Mouse (Mus musculus) forebrain, embryonic 13.5 days (tissue): ENCODE measurements at regions not wholly inside any gene's neighbourhood (a gene's known extent, or its start where the extent isn't known, plus 50 kb on each side); places are given as distances from the start of the nearest gene placed in this dataset.

Experiments
- ATAC-seq: fragments of 200-750 bp; cut with Nextera tagmentation; 2 replicates; pipeline ENCODE4 v1.8.0; 2017
- H3K27ac ChIP-seq: fragments of 300-500 bp; sonication (generic); 2 replicates; pipeline ENCODE4 v1.5.1; 2015; ENCODE audit warnings: inconsistent platforms, mild to moderate bottlenecking, moderate library complexity
- H3K27me3 ChIP-seq: fragments of 300-500 bp; sonication (generic); 2 replicates; pipeline ENCODE4 v1.6.1; 2015; ENCODE audit warnings: mild to moderate bottlenecking, inconsistent platforms
- H3K36me3 ChIP-seq: fragments of 300-500 bp; sonication (generic); 2 replicates; pipeline ENCODE4 v1.6.1; 2015; ENCODE audit warnings: mild to moderate bottlenecking, inconsistent platforms; ENCODE audit not compliant: poor library complexity, severe bottlenecking
- H3K4me1 ChIP-seq: fragments of 300-500 bp; sonication (generic); 2 replicates; pipeline ENCODE4 v1.6.1; 2015; ENCODE audit warnings: inconsistent platforms
- H3K4me2 ChIP-seq: fragments of 300-500 bp; sonication (generic); 2 replicates; pipeline ENCODE4 v1.6.1; 2015; ENCODE audit warnings: inconsistent platforms, mild to moderate bottlenecking, moderate library complexity
- H3K4me3 ChIP-seq: fragments of 300-500 bp; sonication (generic); 2 replicates; pipeline ENCODE4 v1.5.1; 2015; ENCODE audit warnings: mild to moderate bottlenecking, inconsistent platforms
- H3K9ac ChIP-seq: fragments of 300-500 bp; sonication (generic); 2 replicates; pipeline ENCODE4 v1.6.1; 2015; ENCODE audit warnings: mild to moderate bottlenecking, inconsistent platforms
- H3K9me3 ChIP-seq: fragments of 300-500 bp; sonication (generic); replicated peaks from 2 replicates; pipeline ENCODE4 v1.6.1; 2016; ENCODE audit warnings: inconsistent platforms
- WGBS: fragments of 180-500 bp; shearing (Covaris S2); methylation state at CpG from one replicate; pipeline ENCODE4 v1.1.7; 2015; 5-methylcytosine and 5-hydroxymethylcytosine counted together

DNA sequence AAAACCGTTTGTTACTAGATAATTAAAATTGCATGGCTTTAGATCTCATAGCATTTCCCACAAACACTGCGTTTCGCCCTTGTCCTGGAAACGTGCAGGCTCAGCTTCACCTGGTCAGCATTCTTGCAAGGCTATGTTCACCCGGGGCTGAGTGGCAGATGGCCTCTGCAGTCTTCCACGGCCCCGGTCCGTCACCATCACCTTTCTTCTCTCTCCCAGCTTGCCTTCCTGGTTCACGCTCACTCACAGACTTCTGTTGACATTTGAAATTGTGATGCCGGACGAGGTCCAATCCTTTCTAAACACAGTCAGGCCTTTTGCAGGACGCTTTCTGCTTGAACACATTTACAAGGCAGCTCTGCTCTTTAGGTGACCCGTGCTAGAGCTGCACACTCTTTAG lies 219.3 kb upstream of the Cwc22 start:
- peaks cover 9% of the 10 kb centered on the region; the same call in 1 of the 2 replicates for H3K4me1 ChIP-seq
- no peaks in the 10 kb centered on the region for H3K36me3 ChIP-seq
- no peak overlapping the region for H3K4me3 ChIP-seq
- ATAC-seq, result no peak
- no peak overlapping the region for H3K9ac ChIP-seq
- 80% methylated on average over 13 of the region's 13 CpGs for WGBS
- no peak overlapping the region for H3K27ac ChIP-seq
- no peaks in the 10 kb centered on the region for H3K27me3 ChIP-seq
- H3K4me2 ChIP-seq, result no peak overlapping the region
- H3K9me3 ChIP-seq, result no peaks in the 10 kb centered on the region

GRCm38 (mm10) chr2:78159877-78160485 lies 213.8 kb upstream of the Cwc22 start:
- H3K27ac ChIP-seq, result peak overlapping the region; percentile 26; the same call in 1 of the 2 replicates
- WGBS, result 28% methylated on average over 3 of the region's 3 CpGs
- H3K9ac ChIP-seq, result no peak overlapping the region
- no peaks in the 10 kb centered on the region for H3K9me3 ChIP-seq
- H3K4me3 ChIP-seq, result no peak overlapping the region
- H3K27me3 ChIP-seq, result no peaks in the 10 kb centered on the region
- no peaks in the 10 kb centered on the region for H3K36me3 ChIP-seq
- H3K4me1 ChIP-seq, result peaks cover 11% of the 10 kb centered on the region
- peak; percentile 96 for ATAC-seq
- H3K4me2 ChIP-seq, result no peak overlapping the region

DNA sequence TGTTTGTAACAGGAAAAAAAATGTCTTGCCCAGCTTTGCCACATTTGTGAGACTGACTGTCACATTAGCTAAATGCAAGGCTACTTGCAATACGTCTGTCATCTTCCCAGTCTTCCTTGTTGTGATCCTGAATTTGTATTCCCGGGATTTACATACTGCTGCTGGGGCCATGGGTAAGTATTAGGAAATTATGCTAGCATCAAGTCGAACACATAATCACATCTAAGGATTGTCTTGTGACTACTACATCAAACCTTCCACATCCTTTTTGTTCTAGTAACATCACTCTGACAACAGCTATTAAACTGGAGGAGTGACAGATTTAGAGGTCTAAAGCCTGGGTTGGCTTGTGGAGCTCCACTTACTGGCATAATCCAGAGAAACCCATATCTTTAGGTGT lies 164.2 kb upstream of the Cwc22 start:
- WGBS, result 75% methylated on average over 3 of the region's 3 CpGs
- Histone ChIP-seq H3K9me3 (no peaks in the 10 kb centered on the region), H3K4me1 (no peaks in the 10 kb centered on the region), H3K9ac (no peak overlapping the region), H3K4me3 (no peak overlapping the region), H3K4me2 (no peak overlapping the region), H3K27me3 (no peaks in the 10 kb centered on the region), H3K36me3 (no peaks in the 10 kb centered on the region), H3K27ac (no peak overlapping the region)
- ATAC-seq, result 0 out of 2 replicates have a peak, but pooled peaks have one; percentile 53

DNA sequence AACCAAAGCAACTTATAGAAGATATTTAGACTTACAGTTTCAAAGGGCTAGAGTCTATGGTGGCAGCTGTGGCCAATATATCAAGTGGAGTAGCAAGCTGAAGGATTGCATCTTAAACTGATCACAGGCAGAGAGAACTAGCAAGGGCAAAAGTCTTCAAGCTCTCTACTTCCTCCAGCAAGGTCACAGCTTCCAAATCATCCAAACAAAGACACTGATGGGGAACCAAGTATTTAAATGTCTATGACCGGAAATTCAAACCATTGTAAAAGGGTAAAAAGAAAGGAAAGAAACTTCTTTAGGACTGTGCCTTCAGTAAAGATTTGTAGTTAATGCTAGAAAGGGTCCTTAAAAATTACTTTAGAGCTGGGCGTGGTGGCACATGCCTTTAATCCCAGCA lies 149.4 kb upstream of the Cwc22 start:
- Histone ChIP-seq H3K4me2 (no peak overlapping the region), H3K4me1 (no peaks in the 10 kb centered on the region), H3K27ac (no peak overlapping the region), H3K9ac (no peak overlapping the region), H3K4me3 (no peak overlapping the region), H3K9me3 (no peaks in the 10 kb centered on the region), H3K36me3 (no peaks in the 10 kb centered on the region), H3K27me3 (no peaks in the 10 kb centered on the region)
- 91% methylated on average over 2 of the region's 2 CpGs for WGBS
- no peak for ATAC-seq

GRCm38 (mm10) chr2:78094921-78095320 lies 148.7 kb upstream of the Cwc22 start:
- no peak overlapping the region for H3K27ac ChIP-seq
- H3K27me3 ChIP-seq, result no peaks in the 10 kb centered on the region
- no peak overlapping the region for H3K9ac ChIP-seq
- no peak for ATAC-seq
- H3K36me3 ChIP-seq, result no peaks in the 10 kb centered on the region
- H3K9me3 ChIP-seq, result no peaks in the 10 kb centered on the region
- no peak overlapping the region for H3K4me3 ChIP-seq
- H3K4me1 ChIP-seq, result no peaks in the 10 kb centered on the region
- H3K4me2 ChIP-seq, result no peak overlapping the region

DNA sequence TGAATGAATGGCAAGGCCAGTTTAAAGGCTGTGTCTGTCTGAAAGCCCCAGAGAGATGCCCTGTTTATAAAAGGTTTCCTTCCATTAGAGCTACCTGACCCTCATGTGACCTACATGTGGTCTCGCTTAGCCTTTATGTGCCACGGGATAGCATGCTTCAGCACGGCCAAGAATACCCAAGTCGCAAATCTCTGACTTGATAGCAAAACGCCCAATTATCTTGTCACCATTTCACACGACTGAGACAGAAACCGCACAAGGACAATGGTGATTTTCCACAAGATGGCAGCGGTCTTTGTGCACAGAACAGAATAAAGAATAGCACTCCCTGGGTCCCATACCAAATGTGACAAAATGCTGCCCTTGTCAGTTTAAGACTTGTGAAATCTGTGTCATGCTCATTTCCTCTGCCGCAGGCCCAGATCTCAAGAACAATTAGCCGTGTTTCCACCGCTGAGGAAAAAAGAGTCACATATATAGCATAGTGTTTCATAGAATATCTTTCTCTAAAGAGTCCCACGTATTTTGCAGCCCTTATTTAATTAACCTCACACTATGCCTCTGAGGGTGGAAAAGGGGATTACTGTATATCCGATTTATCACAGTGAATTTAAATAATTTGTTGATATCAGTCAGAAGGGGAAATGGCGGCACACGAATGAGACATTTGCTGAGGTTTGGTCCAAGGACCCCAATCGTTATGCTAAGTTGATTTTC lies 118.3 kb upstream of the Cwc22 start:
- Histone ChIP-seq H3K36me3 (no peaks in the 10 kb centered on the region), H3K4me2 (no peak overlapping the region), H3K9me3 (no peaks in the 10 kb centered on the region), H3K4me1 (peaks cover 7% of the 10 kb centered on the region; the same call in 1 of the 2 replicates), H3K27me3 (no peaks in the 10 kb centered on the region), H3K9ac (no peak overlapping the region), H3K4me3 (no peak overlapping the region), H3K27ac (no peak overlapping the region)
- ATAC-seq, result peak; percentile 76
- 45% methylated on average over 16 of the region's 16 CpGs for WGBS

GRCm38 (mm10) chr2:78059801-78060416 lies 113.7 kb upstream of the Cwc22 start:
- H3K4me1 ChIP-seq, result peaks cover 7% of the 10 kb centered on the region; the same call in 1 of the 2 replicates
- H3K4me3 ChIP-seq, result no peak overlapping the region
- H3K9ac ChIP-seq, result no peak overlapping the region
- 74% methylated on average over 10 of the region's 10 CpGs for WGBS
- H3K4me2 ChIP-seq, result no peak overlapping the region
- no peaks in the 10 kb centered on the region for H3K27me3 ChIP-seq
- H3K9me3 ChIP-seq, result no peaks in the 10 kb centered on the region
- ATAC-seq, result no peak
- H3K36me3 ChIP-seq, result no peaks in the 10 kb centered on the region
- no peak overlapping the region for H3K27ac ChIP-seq

- 82% methylated on average over 2 of the region's 2 CpGs for WGBS
Measured at GRCm38 (mm10) chr2:78058988-78059387, 112.8 kb upstream of the Cwc22 start.

DNA sequence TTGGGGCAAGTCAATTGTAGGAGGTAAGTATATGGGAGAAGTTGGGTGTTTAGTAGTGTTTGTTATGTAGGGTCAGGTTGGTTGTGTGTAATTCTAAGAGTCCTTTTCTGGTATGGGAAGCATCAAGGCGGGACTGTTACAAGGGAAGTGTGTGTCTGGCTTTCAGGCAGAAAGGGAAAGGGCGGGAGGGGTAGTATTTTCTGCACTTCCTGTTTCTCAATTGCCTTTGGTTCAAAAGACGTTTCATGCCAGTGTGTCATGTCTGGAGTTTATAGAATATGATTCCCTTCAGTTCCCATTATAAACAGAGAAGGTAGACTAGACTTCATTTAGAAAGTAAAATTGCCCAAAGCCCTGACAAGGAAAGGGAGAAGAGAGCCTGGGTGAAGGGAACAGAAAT lies 107.7 kb upstream of the Cwc22 start:
- ATAC-seq, result no peak
- Histone ChIP-seq H3K36me3 (no peaks in the 10 kb centered on the region), H3K27me3 (no peaks in the 10 kb centered on the region), H3K4me2 (no peak overlapping the region), H3K4me3 (no peak overlapping the region), H3K27ac (no peak overlapping the region), H3K9ac (no peak overlapping the region), H3K4me1 (peaks cover 2% of the 10 kb centered on the region; the same call in 1 of the 2 replicates), H3K9me3 (no peaks in the 10 kb centered on the region)
- 87% methylated on average over 3 of the region's 3 CpGs for WGBS

More at GRCm38 (mm10) chr2:78058988-78059387, 112.8 kb upstream of the Cwc22 start:
- Histone ChIP-seq H3K9me3 (no peaks in the 10 kb centered on the region), H3K36me3 (no peaks in the 10 kb centered on the region), H3K27me3 (no peaks in the 10 kb centered on the region), H3K4me1 (no peaks in the 10 kb centered on the region), H3K27ac (no peak overlapping the region), H3K9ac (no peak overlapping the region), H3K4me2 (no peak overlapping the region), H3K4me3 (no peak overlapping the region)
- no peak for ATAC-seq

DNA sequence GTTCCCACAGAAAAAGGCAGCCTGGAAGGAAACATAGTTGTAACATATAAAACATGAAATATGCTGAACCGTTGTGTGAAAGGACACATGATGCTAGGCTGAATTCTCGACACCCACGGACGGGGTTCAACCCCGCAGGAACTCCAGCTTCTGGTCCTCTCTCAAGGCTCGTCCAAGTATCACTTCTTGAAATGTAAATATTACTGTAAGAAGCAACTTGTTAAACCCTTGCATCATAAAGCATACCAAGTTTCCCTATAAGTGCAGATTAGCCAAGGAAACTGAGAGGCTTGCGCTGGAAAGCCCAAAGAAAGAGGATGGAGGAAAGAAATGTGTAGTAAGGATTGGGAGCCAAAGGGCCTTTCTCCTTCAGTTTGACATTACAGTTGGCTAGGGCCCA lies 104.4 kb upstream of the Cwc22 start:
- Histone ChIP-seq H3K9me3 (no peaks in the 10 kb centered on the region), H3K27me3 (no peaks in the 10 kb centered on the region), H3K4me1 (peaks cover 7% of the 10 kb centered on the region), H3K27ac (no peak overlapping the region), H3K9ac (no peak overlapping the region), H3K36me3 (no peaks in the 10 kb centered on the region), H3K4me3 (no peak overlapping the region), H3K4me2 (no peak overlapping the region)
- 94% methylated on average over 7 of the region's 7 CpGs for WGBS
- no peak for ATAC-seq

DNA sequence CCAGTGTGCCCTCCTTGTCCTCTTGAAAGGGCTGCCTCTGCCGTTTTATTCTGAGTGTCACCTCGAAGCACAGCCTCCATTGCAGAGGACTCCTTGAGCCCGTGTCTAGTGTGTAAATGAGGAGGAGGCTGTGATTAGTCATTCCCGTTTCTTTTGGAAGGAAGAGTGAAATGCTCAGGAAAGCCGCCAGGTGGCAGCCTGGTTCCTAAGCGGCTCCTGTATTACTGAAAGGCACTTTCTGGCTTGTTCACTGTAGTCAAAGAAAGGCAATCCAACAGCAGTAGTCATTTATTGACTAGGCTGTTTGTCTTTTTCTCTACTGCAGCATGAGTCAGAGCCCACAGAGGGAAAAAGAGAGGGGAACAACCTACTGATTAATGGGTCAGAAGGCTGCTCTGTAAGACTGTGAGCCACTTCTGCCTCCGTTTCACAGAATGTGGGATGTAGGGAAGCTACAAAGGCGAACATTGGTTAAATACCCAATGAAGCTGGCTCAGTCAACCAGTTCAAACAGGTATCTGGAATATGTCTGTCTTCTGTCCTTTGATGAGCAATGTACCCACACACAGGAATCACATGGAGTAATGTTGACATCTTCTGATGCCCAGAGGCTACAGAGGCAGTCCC lies 103.2 kb upstream of the Cwc22 start:
- Histone ChIP-seq H3K4me2 (peak overlapping the region; percentile 56), H3K36me3 (no peaks in the 10 kb centered on the region), H3K9ac (no peak overlapping the region), H3K27ac (no peak overlapping the region), H3K9me3 (no peaks in the 10 kb centered on the region), H3K4me1 (peaks cover 7% of the 10 kb centered on the region), H3K4me3 (peak overlapping the region; percentile 24; the same call in 1 of the 2 replicates), H3K27me3 (no peaks in the 10 kb centered on the region)
- WGBS, result 22% methylated on average over 8 of the region's 8 CpGs
- ATAC-seq, result peak; percentile 84

- H3K36me3 ChIP-seq, result no peaks in the 10 kb centered on the region
- no peaks in the 10 kb centered on the region for H3K9me3 ChIP-seq
- peak overlapping the region; percentile 24; the same call in 1 of the 2 replicates for H3K4me3 ChIP-seq
- peak overlapping the region; percentile 56 for H3K4me2 ChIP-seq
- H3K4me1 ChIP-seq, result peaks cover 7% of the 10 kb centered on the region
- no peaks in the 10 kb centered on the region for H3K27me3 ChIP-seq
- WGBS, result 61% methylated on average over 6 of the region's 6 CpGs
- no peak overlapping the region for H3K27ac ChIP-seq
- ATAC-seq, result peak; percentile 51
- no peak overlapping the region for H3K9ac ChIP-seq
Measured at GRCm38 (mm10) chr2:78048706-78049055, 102.5 kb upstream of the Cwc22 start.
